Mouse (Mus musculus) liver, embryonic 14.5 days (tissue): ENCODE data around the gene Acsl3. TPM values are rescaled to one million over a fixed set of nuclear protein-coding genes. Genes with fewer than 3 reads are reported as not detected.

ENCODE experiments used
- ATAC-seq: fragments of 200-750 bp; cut with Nextera tagmentation; 2 replicates; pipeline ENCODE4 v1.8.0; 2017; ENCODE audit warnings: moderate number of reproducible peaks, mild to moderate bottlenecking, moderate library complexity; ENCODE audit not compliant: insufficient read depth
- DNase-seq, 3 experiments: peaks; one replicate each; pipeline ENCODE4 v3.0.0-alpha.2; 2012 to 2013; ENCODE audit warnings: low read depth in 3 of 3, low spot score in 3 of 3
- H3K27ac ChIP-seq: fragments of 300-500 bp; sonication (generic); 2 replicates; pipeline ENCODE4 v1.5.1; 2014; ENCODE audit warnings: moderate library complexity, mild to moderate bottlenecking, control low read depth, inconsistent platforms
- H3K27me3 ChIP-seq: fragments of 300-500 bp; sonication (generic); 2 replicates; pipeline ENCODE4 v1.6.1; 2014; ENCODE audit warnings: mild to moderate bottlenecking, low read length, moderate library complexity; ENCODE audit not compliant: control insufficient read depth, insufficient read depth
- H3K36me3 ChIP-seq: fragments of 300-500 bp; sonication (generic); replicated peaks from 2 replicates; pipeline ENCODE4 v1.6.1; 2014; ENCODE audit warnings: low read depth; ENCODE audit not compliant: control insufficient read depth, insufficient read depth
- H3K4me1 ChIP-seq, 2 experiments: fragments of 200-500 bp in 1 of 2; fragments of 300-500 bp in 1 of 2; sonication (generic) in 1 of 2; replicated peaks; 2 replicates each; pipeline ENCODE4 v1.6.1; 2012 to 2014; ENCODE audit warnings: antibody characterized with exemption in 1 of 2, inconsistent platforms in 1 of 2, low read length in 1 of 2; ENCODE audit not compliant: control insufficient read depth in 2 of 2, insufficient read depth in 2 of 2
- H3K4me2 ChIP-seq: fragments of 300-500 bp; sonication (generic); 2 replicates; pipeline ENCODE4 v1.6.1; 2014; ENCODE audit warnings: low read depth, mild to moderate bottlenecking, control low read depth, moderate library complexity
- H3K4me3 ChIP-seq, 2 experiments: fragments of 200-500 bp in 1 of 2; fragments of 300-500 bp in 1 of 2; sonication (generic) in 1 of 2; 2 replicates each; pipeline ENCODE4 v1.5.1; 2012 to 2014; ENCODE audit warnings: low read depth in 2 of 2, low read length in 2 of 2, mild to moderate bottlenecking in 2 of 2, control low read depth in 1 of 2, inconsistent platforms in 1 of 2, moderate library complexity in 1 of 2; ENCODE audit not compliant: insufficient read depth in 1 of 2
- H3K9ac ChIP-seq: fragments of 300-500 bp; sonication (generic); replicated peaks from 2 replicates; pipeline ENCODE4 v1.6.1; 2014; ENCODE audit warnings: mild to moderate bottlenecking, control low read depth, moderate library complexity
- H3K9me3 ChIP-seq: fragments of 300-500 bp; sonication (generic); 2 replicates; pipeline ENCODE4 v1.6.1; 2016; ENCODE audit warnings: low read length, mixed read lengths; ENCODE audit not compliant: control insufficient read depth
- CTCF ChIP-seq: IDR thresholded peaks from 2 replicates; pipeline ENCODE4 v1.5.1; 2016; ENCODE audit warnings: antibody characterized with exemption, low read depth, control low read depth
- EP300 ChIP-seq: IDR thresholded peaks from 2 replicates; pipeline ENCODE4 v1.6.1; 2016; ENCODE audit warnings: antibody characterized with exemption, low read depth
- WGBS: fragments of 180-500 bp; shearing (Covaris S2); extraction: QIAGEN DNeasy Blood & Tissue Kit; methylation state at CpG from one replicate; pipeline ENCODE4 v1.1.7; 2014; ENCODE audit not compliant: insufficient replicate concordance; 5-methylcytosine and 5-hydroxymethylcytosine counted together
- polyA plus RNA-seq, 2 experiments: library from polyadenylated mRNA; depleted of rRNA in 1 of 2; stranded (reverse) in 1 of 2; unstranded in 1 of 2; fragments of >200 nt; fragmentation: Nextera tagmentation in 1 of 2; extraction: Ambion mirVana in 1 of 2; gene quantifications; 2 replicates each; pipeline versions ENCODE4 v1.2.1 to v1.2.3; 2012 to 2014

Gene Acsl3
- polyA plus RNA-seq, 2 experiments = 9.3 to 20.1 TPM

- no peak for TF ChIP-seq EP300
- no peak for TF ChIP-seq CTCF
- no peaks in the 10 kb centered on the region for H3K9me3 ChIP-seq
- H3K4me1 ChIP-seq = no peaks in the 10 kb centered on the region; a peak in 1 of 4 replicates
- H3K36me3 ChIP-seq = peaks cover 3% of the 10 kb centered on the region
- ATAC-seq (no peak), DNase-seq (no peak)
- no peak overlapping the region for H3K9ac ChIP-seq
- H3K27me3 ChIP-seq = no peaks in the 10 kb centered on the region
- WGBS = 73% methylated on average over 5 of the region's 5 CpGs
- H3K27ac ChIP-seq = no peak overlapping the region
- no peak overlapping the region for H3K4me3 ChIP-seq
- H3K4me2 ChIP-seq = no peak overlapping the region
These were observed 39.3 kb downstream of the Acsl3 start for GRCm38 (mm10) chr1:78696903-78697302.

DNA sequence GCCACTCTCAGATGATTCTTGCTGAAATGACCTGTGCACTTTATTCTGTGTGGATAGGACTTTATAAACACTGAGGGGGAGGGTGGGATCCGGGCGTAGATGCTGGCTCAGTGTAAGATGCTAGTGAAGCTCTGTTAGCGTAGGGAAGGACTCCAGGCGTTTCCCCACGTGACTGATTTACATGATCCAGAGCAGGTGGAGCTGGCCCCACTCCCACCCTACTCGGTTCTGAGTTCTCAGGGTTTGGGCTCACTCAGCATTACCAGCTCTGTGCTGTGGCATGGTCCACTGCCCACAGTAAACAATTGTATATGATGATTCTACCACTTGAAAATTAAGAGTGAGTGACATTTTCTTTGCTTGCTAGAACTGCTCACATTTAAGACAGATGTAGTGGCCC lies 40.5 kb downstream of the Acsl3 start:
- Histone ChIP-seq H3K9me3 (no peaks in the 10 kb centered on the region), H3K9ac (no peak overlapping the region), H3K27ac (no peak overlapping the region), H3K4me1 (no peaks in the 10 kb centered on the region; a peak in 1 of 4 replicates), H3K36me3 (peaks cover 3% of the 10 kb centered on the region), H3K4me3 (no peak overlapping the region), H3K27me3 (no peaks in the 10 kb centered on the region), H3K4me2 (no peak overlapping the region)
- DNase-seq (no peak), ATAC-seq (no peak)
- TF ChIP-seq EP300 = no peak
- no peak for TF ChIP-seq CTCF
- 78% methylated on average over 6 of the region's 6 CpGs for WGBS

DNA sequence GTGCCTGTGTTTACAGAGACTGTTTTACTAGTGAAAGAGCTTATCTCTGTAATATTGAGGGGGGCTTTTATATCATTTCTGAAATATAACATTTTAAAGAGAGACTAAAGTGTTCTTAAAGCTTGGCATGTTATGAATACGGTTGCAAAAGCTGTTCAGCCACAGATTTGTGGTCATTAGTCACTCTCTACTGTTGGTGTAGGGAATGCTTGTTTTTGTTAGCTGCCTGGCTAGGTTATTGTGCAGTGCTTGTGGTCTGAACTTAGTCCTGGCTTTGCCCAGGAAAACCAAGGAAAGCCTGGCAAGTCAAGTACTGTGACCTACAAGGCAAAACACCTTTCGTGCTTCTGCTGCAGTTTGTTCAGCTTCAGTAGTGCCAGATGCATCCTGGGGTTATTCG lies 44.1 kb downstream of the Acsl3 start:
- Histone ChIP-seq H3K27ac (no peak overlapping the region), H3K36me3 (peaks cover 3% of the 10 kb centered on the region; the same call in 1 of the 2 replicates), H3K4me3 (no peak overlapping the region), H3K9ac (no peak overlapping the region), H3K4me2 (no peak overlapping the region), H3K27me3 (no peaks in the 10 kb centered on the region), H3K9me3 (no peaks in the 10 kb centered on the region), H3K4me1 (no peaks in the 10 kb centered on the region)
- DNase-seq (no peak), ATAC-seq (no peak)
- TF ChIP-seq EP300 = no peak
- no peak for TF ChIP-seq CTCF
- WGBS = 74% methylated on average over 3 of the region's 3 CpGs

DNA sequence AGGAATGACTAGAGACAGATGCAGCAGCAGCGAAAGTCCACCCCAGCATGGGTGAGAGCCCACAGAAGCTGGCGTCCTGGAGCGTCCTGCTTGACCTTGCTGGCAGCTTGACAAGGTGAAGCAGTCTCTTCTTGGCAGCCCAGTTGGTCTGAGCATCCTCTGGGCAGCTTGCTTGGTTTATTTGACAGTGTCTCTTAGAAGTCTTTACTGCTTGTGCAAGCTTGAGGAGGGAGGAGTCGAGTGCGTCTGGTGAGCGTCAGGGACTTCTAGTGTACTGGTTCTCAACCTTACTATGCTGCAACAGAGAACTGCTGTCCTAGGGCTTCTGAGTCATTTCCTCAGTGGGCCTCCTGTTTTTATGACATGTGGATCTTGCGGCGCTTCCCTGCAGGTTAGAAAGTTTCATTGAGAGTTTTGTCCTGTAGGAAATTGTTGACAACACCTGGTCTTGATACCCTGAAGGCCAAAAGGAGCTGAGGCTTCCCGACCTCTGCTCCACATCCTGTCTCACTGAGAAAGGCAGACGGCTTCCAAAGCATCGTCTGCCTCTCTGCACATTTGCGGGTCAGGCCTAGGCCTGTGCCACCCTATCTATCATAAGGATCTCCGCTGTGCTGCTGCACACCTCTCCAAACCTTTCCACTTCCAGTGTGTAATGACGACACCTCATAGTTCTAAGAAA lies 44.8 kb downstream of the Acsl3 start:
- no peak for ATAC-seq
- Histone ChIP-seq H3K36me3 (peaks cover 3% of the 10 kb centered on the region; the same call in 1 of the 2 replicates), H3K9me3 (no peaks in the 10 kb centered on the region)

DNA sequence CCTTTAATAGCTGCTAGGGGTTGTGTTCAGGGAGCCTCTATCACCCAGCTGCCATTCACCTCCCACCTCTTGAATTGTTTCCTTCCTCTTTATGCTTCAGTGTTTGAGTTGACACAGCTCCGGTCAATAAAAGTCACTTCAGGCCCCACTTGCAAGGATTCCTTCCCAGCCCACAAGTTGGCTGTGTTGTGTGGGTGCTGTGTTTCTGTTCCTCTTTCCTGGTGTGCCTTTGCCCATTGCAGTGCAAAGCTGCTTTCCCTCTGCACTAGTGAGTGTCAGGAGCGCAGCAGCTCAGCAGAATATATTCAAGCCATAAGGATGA lies 45.3 kb downstream of the Acsl3 start:
- ATAC-seq = no peak

More for the DNA sequence above, 44.8 kb downstream of the Acsl3 start:
- WGBS = 38% methylated on average over 14 of the region's 14 CpGs
- no peak for DNase-seq
- Histone ChIP-seq H3K4me1 (no peaks in the 10 kb centered on the region), H3K4me2 (no peak overlapping the region), H3K9ac (no peak overlapping the region), H3K27ac (no peak overlapping the region), H3K4me3 (no peak overlapping the region), H3K27me3 (no peaks in the 10 kb centered on the region)
- TF ChIP-seq EP300 (no peak), CTCF (no peak)

More for the DNA sequence above, 45.3 kb downstream of the Acsl3 start:
- TF ChIP-seq EP300 (no peak), CTCF (no peak)
- Histone ChIP-seq H3K27ac (no peak overlapping the region), H3K4me3 (no peak overlapping the region), H3K36me3 (peaks cover 3% of the 10 kb centered on the region; the same call in 1 of the 2 replicates), H3K4me1 (no peaks in the 10 kb centered on the region), H3K4me2 (no peak overlapping the region), H3K27me3 (no peaks in the 10 kb centered on the region), H3K9me3 (no peaks in the 10 kb centered on the region), H3K9ac (no peak overlapping the region)
- 63% methylated on average over 2 of the region's 2 CpGs for WGBS
- DNase-seq = no peak
